In genomic region chr3:52573806-52574205, GRCm38 (mm10) we compare ENCODE assay signal across 15 mouse cellular contexts.
DNase-seq lines count a peak whose midpoint lies in the region; ATAC-seq lines count a peak whose summit lies in the region.
"Had no signal": no experiment of that assay in that cellular context is flagged by ENCODE, and none has a peak within 500 bp of the region (broad histone marks: within the 10 kb centered on the region; RNA-seq: fewer than 3 reads in every experiment).

No protein-coding gene starts in this region.

- no peaks in the 10 kb centered on the region for H3K27me3 ChIP-seq in intestine, embryonic 16.5 days (replicated peaks; ENCODE audit: control insufficient read depth, insufficient read depth, low read length)
- H3K27me3 ChIP-seq: embryonic facial prominence, embryonic 13.5 days; hindbrain, embryonic 13.5 days; liver, embryonic 15.5 days; neural tube, embryonic 15.5 days had no signal

- 85% methylated on average over 6 of the region's 6 CpGs for WGBS in intestine, embryonic 16.5 days

- H3K27ac ChIP-seq in intestine, embryonic 16.5 days (ENCODE audit: low read length), result no peak overlapping the region
- H3K27ac ChIP-seq: embryonic facial prominence, embryonic 13.5 days; hindbrain, embryonic 13.5 days; liver, embryonic 15.5 days; neural tube, embryonic 15.5 days had no signal

- no peaks in the 10 kb centered on the region for H3K9me3 ChIP-seq in intestine, embryonic 16.5 days (ENCODE audit: control insufficient read depth, low read length)
- H3K9me3 ChIP-seq: embryonic facial prominence, embryonic 13.5 days; hindbrain, embryonic 13.5 days; liver, embryonic 15.5 days; neural tube, embryonic 15.5 days had no signal

- no peak overlapping the region for H3K4me2 ChIP-seq in intestine, embryonic 16.5 days (ENCODE audit: low read depth, low read length)
- H3K4me2 ChIP-seq: embryonic facial prominence, embryonic 13.5 days; hindbrain, embryonic 13.5 days; liver, embryonic 15.5 days; neural tube, embryonic 15.5 days had no signal

- H3K4me3 ChIP-seq in intestine, embryonic 16.5 days (ENCODE audit: low read length), result no peak overlapping the region
- H3K4me3 ChIP-seq: embryonic facial prominence, embryonic 13.5 days; hindbrain, embryonic 13.5 days; liver, embryonic 15.5 days; neural tube, embryonic 15.5 days had no signal

- H3K9ac ChIP-seq in intestine, embryonic 16.5 days (ENCODE audit: low read depth, low read length), result no peak overlapping the region
- H3K9ac ChIP-seq: embryonic facial prominence, embryonic 13.5 days; hindbrain, embryonic 13.5 days; liver, embryonic 15.5 days; neural tube, embryonic 15.5 days had no signal

- ATAC-seq in intestine, embryonic 16.5 days, result no peak
- ATAC-seq: midbrain, embryonic 16.5 days had no signal

- H3K4me1 ChIP-seq in intestine, embryonic 16.5 days (ENCODE audit: control insufficient read depth, insufficient read depth, low read length), result no peaks in the 10 kb centered on the region
- H3K4me1 ChIP-seq: embryonic facial prominence, embryonic 13.5 days; liver, embryonic 15.5 days had no signal

- DNase-seq in lung, postnatal 10 days, result peak; percentile 11
- DNase-seq in lung, postnatal 25 days (ENCODE audit: low spot score), result no peak
- peak; percentile 37 to 46 for DNase-seq in frontal cortex, postnatal 14 days (ENCODE audit: low spot score in 2 of 2)
- DNase-seq in left cerebral cortex, adult 9 months (ENCODE audit: low spot score in 2 of 2), result peak; percentile 64 to 78
- DNase-seq in telencephalon, adult 2 months (ENCODE audit: low read depth, low spot score), result peak; percentile 87
- no peak for DNase-seq in adrenal gland, adult 2 months
- DNase-seq: cerebellum, postnatal 36 days; gastrocnemius, postnatal 25 days had no signal

- H3K36me3 ChIP-seq in intestine, embryonic 16.5 days (ENCODE audit: control insufficient read depth, insufficient read depth, low read length), result no peaks in the 10 kb centered on the region
- H3K36me3 ChIP-seq: embryonic facial prominence, embryonic 13.5 days; G1E; hindbrain, embryonic 13.5 days; liver, embryonic 15.5 days; neural tube, embryonic 15.5 days had no signal

Comparison
In these comparisons a context has a peak if more than half of its experiments do, and no peak if none do; other contexts are left out.
1. DNase-seq: peak in lung, postnatal 10 days (single experiment), frontal cortex, postnatal 14 days (2 of 2), left cerebral cortex, adult 9 months (2 of 2) and telencephalon, adult 2 months (single experiment); none in lung, postnatal 25 days (single experiment) and adrenal gland, adult 2 months (single experiment).